Mouse (Mus musculus): ENCODE measurements at regions not wholly inside any gene's neighbourhood (a gene's known extent, or its start where the extent isn't known, plus 50 kb on each side); places are given as distances from the start of the nearest gene placed in this dataset.
A peak's percentile ranks its signal among the peaks of the same experiment; 100 is the strongest.

DNA sequence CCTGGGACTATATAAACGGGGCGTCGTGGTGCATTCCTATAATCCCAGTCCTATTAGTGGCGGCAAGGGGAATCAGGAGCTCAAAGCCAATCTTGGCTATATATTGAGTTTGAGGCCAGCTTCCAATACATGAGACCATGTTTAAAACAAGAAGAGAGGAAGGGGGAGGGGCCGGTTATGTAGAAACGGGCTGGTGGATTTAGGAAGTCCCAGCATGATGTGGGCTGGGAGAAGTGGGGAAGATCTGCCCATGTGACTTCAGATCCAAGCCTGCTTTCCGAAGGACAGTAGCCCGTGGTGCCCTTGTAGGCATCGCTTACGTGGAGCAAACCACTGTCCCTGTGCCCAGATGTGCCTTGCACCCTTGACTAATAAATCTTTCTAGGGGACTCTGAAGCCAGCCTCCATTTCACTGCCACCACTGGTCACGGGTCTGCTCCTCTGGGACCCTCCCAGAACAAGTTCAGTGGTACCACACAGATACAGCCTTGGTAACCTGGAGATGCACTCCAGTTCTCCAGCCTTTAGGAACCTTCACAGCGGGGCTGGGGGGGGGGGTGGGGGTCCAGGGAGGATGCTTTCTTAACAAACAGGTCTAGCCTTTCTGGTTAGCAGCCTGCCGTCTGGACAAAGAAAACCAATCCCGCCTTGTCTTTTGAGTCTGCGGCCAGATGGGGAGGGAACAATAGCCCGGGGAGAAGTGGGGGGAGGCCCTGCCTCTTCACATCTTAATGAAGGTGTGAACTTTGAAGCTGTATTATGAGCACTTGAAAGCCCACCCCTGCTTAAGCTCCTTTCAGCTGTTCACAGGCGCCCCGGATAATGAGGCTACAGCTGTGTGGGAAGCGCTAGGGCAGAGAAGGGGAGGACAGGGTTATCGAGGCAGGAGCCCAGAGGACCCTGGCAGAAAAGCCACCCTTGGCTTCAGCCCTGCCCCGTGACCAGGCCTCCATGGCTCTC lies 141.2 kb upstream of the Rad23b start:
- Histone ChIP-seq H3K9me3 (ENCODE audit: control insufficient read depth) (no peaks in the 10 kb centered on the region), H3K4me2 (replicated peaks; ENCODE audit: low read depth) (no peak overlapping the region), H3K4me1 (replicated peaks; ENCODE audit: control insufficient read depth, insufficient read depth, low read length) (no peaks in the 10 kb centered on the region), H3K9ac (ENCODE audit: low read depth, low read length) (no peak overlapping the region), H3K27ac (ENCODE audit: low read depth, low read length) (no peak overlapping the region), H3K27me3 (replicated peaks; ENCODE audit: control insufficient read depth, insufficient read depth, low read length) (no peaks in the 10 kb centered on the region), H3K4me3 (ENCODE audit: low read depth, low read length) (no peak overlapping the region), H3K36me3 (ENCODE audit: control insufficient read depth, insufficient read depth) (no peaks in the 10 kb centered on the region)
- no peak for TF ChIP-seq CTCF (IDR thresholded peaks at IDR 0.05; ENCODE audit: low read depth)
- 28% methylated on average over 21 of the region's 21 CpGs for WGBS
- no peak for ATAC-seq

DNA sequence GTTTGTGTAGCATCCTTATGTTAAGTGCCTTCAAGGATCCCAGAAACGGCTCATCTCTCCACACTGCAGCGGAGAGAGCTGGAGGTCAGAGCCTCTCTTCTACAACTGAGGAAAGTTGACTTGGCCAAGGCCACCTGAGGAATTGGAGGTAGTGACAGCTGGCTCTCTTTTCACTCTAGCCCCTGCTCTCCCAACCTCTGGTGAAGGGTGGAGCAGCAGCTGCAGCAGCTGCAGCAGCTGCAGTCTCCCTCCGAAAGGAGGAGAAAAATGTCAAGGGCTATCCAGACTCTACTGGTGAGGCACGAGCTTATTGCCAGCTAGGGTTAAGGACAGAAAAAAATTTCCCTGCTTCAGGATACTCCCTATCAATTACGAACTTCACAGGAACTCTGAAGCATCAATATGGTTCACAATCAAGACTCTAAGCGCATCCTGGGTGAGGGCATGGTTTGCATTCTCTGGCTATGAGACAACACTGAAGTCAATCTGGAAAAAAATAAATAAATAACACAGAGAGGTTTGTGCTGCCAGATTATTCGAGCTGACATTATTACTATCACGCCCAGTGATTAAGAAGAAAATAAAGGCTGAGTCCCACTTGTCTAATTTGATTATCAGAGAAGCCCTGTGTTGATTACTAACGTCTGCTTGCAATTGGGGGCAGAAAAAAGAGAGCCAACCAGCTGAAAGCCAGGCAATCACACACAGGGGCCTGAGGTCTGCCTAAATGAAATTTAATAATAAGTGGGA lies 134.2 kb upstream of the Rad23b start:
- Histone ChIP-seq H3K27ac (ENCODE audit: low read depth, low read length) (no peak overlapping the region), H3K27me3 (replicated peaks; ENCODE audit: control insufficient read depth, insufficient read depth, low read length) (no peaks in the 10 kb centered on the region), H3K4me3 (ENCODE audit: low read depth, low read length) (no peak overlapping the region), H3K4me2 (replicated peaks; ENCODE audit: low read depth) (no peak overlapping the region), H3K9ac (ENCODE audit: low read depth, low read length) (no peak overlapping the region), H3K4me1 (replicated peaks; ENCODE audit: control insufficient read depth, insufficient read depth, low read length) (no peaks in the 10 kb centered on the region), H3K36me3 (ENCODE audit: control insufficient read depth, insufficient read depth) (no peaks in the 10 kb centered on the region), H3K9me3 (ENCODE audit: control insufficient read depth) (no peaks in the 10 kb centered on the region)
- no peak for ATAC-seq
- TF ChIP-seq CTCF (IDR thresholded peaks at IDR 0.05; ENCODE audit: low read depth), result no peak
- 49% methylated on average over 9 of the region's 9 CpGs for WGBS

DNA sequence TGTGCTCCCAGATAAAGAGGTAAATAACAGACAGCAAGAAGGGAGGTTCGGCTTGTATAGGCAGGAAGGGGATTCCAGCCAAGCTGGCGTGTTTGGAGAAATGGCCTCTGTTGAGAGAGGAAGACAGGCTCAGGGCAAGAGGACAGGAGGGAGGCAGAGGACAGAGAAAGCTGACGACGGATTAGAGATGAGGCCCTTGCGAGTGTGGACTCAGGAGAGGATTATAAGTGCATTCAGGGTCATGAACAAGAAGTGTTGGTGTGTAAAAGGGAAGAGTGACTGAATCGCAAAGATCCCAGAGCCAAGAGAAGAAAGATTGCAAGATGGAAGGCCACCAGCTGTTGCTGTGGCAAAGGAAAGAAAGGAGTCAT lies 133.7 kb upstream of the Rad23b start:
- Histone ChIP-seq H3K4me1 (replicated peaks; ENCODE audit: control insufficient read depth, insufficient read depth, low read length) (no peaks in the 10 kb centered on the region), H3K9ac (ENCODE audit: low read depth, low read length) (no peak overlapping the region), H3K27me3 (replicated peaks; ENCODE audit: control insufficient read depth, insufficient read depth, low read length) (no peaks in the 10 kb centered on the region), H3K4me3 (ENCODE audit: low read depth, low read length) (no peak overlapping the region), H3K36me3 (ENCODE audit: control insufficient read depth, insufficient read depth) (no peaks in the 10 kb centered on the region), H3K4me2 (replicated peaks; ENCODE audit: low read depth) (no peak overlapping the region), H3K9me3 (ENCODE audit: control insufficient read depth) (no peaks in the 10 kb centered on the region), H3K27ac (ENCODE audit: low read depth, low read length) (no peak overlapping the region)
- ATAC-seq, result no peak
- WGBS, result 58% methylated on average over 6 of the region's 6 CpGs
- no peak for TF ChIP-seq CTCF (IDR thresholded peaks at IDR 0.05; ENCODE audit: low read depth)

DNA sequence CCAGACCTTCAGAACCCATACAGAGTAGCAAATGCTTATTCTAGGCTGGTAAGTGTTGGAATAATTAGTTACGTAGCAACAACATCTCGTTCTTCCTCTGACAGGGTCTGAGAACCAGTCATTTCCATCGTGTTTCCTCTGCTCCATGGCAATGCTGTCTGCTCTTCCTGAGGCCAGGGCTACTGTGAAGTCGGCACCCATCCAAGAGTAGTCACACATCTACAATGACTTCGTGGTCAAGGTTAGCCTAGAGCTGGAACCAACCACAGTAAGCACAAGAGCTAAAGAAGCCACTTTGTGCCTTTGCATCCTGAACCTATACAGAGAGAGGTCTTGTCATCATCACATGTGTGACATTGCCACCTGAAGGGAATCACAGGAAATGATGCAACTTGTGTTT lies 124.1 kb upstream of the Rad23b start:
- H3K27me3 ChIP-seq (replicated peaks; ENCODE audit: control insufficient read depth, insufficient read depth, low read length), result no peaks in the 10 kb centered on the region
- no peaks in the 10 kb centered on the region for H3K4me1 ChIP-seq (replicated peaks; ENCODE audit: control insufficient read depth, insufficient read depth, low read length)
- 81% methylated on average over 5 of the region's 5 CpGs for WGBS

DNA sequence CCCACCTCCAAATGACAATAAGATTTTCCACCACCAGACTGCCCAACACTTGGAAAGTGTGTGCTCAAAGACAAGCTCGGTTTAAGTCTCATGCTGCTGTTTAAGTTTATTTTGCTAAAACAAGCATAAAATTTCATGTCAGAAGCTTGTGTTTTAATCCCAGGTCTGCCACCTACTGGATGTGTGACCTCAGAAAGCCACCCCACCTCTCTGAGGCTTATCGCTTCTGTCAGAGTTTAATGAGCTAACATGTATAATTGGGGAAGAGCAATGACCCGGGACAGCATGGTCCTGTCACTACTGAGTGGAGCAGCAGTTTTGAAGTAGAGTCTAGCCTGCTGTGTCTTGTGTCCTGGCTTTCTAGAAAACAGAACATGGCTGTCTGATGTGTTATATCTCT lies 122.4 kb upstream of the Rad23b start:
- 39% methylated on average over 3 of the region's 3 CpGs for WGBS
- no peak for ATAC-seq

More for the DNA sequence above, 124.1 kb upstream of the Rad23b start:
- no peak for TF ChIP-seq CTCF (IDR thresholded peaks at IDR 0.05; ENCODE audit: low read depth)
- ATAC-seq, result no peak
- Histone ChIP-seq H3K36me3 (ENCODE audit: control insufficient read depth, insufficient read depth) (no peaks in the 10 kb centered on the region), H3K4me2 (replicated peaks; ENCODE audit: low read depth) (no peak overlapping the region), H3K4me3 (ENCODE audit: low read depth, low read length) (no peak overlapping the region), H3K9me3 (ENCODE audit: control insufficient read depth) (no peaks in the 10 kb centered on the region), H3K9ac (ENCODE audit: low read depth, low read length) (no peak overlapping the region), H3K27ac (ENCODE audit: low read depth, low read length) (no peak overlapping the region)

DNA sequence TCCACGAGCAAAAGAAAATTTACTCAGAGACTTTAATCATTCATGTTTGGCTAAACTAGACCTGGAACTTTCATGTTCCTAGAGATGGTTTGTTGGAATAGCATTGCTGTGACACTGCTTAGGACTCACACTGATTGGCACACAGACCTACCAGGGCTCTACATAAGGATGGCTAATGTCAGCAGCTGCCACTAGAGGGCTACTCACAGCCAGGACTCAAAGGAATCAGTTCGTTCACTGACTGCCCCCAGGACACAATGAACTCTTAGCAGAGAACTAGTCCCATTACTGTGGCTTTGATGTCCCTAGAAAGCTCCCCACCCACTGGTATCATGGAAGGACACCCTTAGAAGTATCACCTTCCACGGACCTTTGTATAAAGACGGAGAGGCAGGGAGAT lies 118.3 kb upstream of the Rad23b start:
- H3K9ac ChIP-seq (ENCODE audit: low read depth, low read length), result no peak overlapping the region
- H3K4me3 ChIP-seq (ENCODE audit: low read depth, low read length), result no peak overlapping the region
- no peaks in the 10 kb centered on the region for H3K27me3 ChIP-seq (replicated peaks; ENCODE audit: control insufficient read depth, insufficient read depth, low read length)
- no peaks in the 10 kb centered on the region for H3K36me3 ChIP-seq (ENCODE audit: control insufficient read depth, insufficient read depth)
- H3K27ac ChIP-seq (ENCODE audit: low read depth, low read length), result no peak overlapping the region
- no peaks in the 10 kb centered on the region for H3K4me1 ChIP-seq (replicated peaks; ENCODE audit: control insufficient read depth, insufficient read depth, low read length)
- WGBS, result 37% methylated on average over 4 of the region's 4 CpGs
- no peak overlapping the region for H3K4me2 ChIP-seq (replicated peaks; ENCODE audit: low read depth)
- H3K9me3 ChIP-seq (ENCODE audit: control insufficient read depth), result no peaks in the 10 kb centered on the region
- no peak for ATAC-seq
- peak; percentile 77 for TF ChIP-seq CTCF (IDR thresholded peaks at IDR 0.05; ENCODE audit: low read depth)

More for the DNA sequence above, 122.4 kb upstream of the Rad23b start:
- no peak overlapping the region for H3K9ac ChIP-seq (ENCODE audit: low read depth, low read length)
- H3K36me3 ChIP-seq (ENCODE audit: control insufficient read depth, insufficient read depth), result no peaks in the 10 kb centered on the region
- no peaks in the 10 kb centered on the region for H3K4me1 ChIP-seq (replicated peaks; ENCODE audit: control insufficient read depth, insufficient read depth, low read length)
- no peaks in the 10 kb centered on the region for H3K9me3 ChIP-seq (ENCODE audit: control insufficient read depth)
- no peaks in the 10 kb centered on the region for H3K27me3 ChIP-seq (replicated peaks; ENCODE audit: control insufficient read depth, insufficient read depth, low read length)
- H3K27ac ChIP-seq (ENCODE audit: low read depth, low read length), result no peak overlapping the region
- no peak overlapping the region for H3K4me2 ChIP-seq (replicated peaks; ENCODE audit: low read depth)
- TF ChIP-seq CTCF (IDR thresholded peaks at IDR 0.05; ENCODE audit: low read depth), result peak; percentile 46
- H3K4me3 ChIP-seq (ENCODE audit: low read depth, low read length), result no peak overlapping the region

Measured in intestine, postnatal 0 days (tissue).